Mouse (Mus musculus) kidney, postnatal 10 days (tissue): ENCODE results near the gene Spink4.
A peak's percentile ranks its signal among the peaks of the same experiment; 100 is the strongest.
"Not testable (repeated sequence)": the region's sequence is repeated elsewhere in the genome, so short reads cannot be mapped to it uniquely, and the experiment has no call there.

Experiments used
- DNase-seq: peaks from one replicate; pipeline ENCODE4 v3.0.0; 2021; ENCODE audit warnings: mixed read lengths

Gene Spink4

DNA sequence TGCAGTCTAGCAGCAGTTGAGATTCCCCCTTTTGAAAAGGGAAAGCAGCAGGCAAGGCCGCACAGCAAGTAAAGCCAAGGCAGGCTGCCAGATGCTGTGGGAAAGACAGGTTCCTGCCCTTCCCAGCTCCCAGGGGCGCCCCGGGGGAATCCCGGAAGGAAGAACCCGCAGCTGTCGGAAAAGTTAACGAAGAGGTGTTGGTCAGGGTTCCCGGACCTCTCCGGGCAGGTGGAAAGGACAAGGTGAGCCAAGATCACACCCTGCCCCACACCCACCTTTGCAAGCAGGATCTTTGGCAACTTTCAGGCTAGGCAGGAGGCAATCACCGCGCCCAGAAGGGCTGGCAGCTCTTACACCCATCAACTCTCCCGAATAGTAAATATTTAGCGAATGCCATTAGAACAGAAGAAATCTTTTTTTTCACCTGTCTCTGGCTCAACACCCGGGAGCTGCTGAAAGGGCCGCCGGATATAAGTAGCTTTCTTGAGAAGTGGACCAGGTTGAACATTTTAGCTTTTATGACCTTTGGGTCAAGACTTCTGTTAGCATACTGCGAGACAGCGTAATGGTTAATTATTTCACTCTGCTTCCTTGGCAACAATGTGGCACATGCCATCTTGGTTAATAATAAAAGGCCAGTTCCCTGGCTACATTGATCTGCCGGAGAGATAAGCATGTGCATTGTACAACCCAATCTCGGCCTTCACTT lies 11.4 kb upstream of the Spink4 start:
- peak; percentile 77 for DNase-seq

DNA sequence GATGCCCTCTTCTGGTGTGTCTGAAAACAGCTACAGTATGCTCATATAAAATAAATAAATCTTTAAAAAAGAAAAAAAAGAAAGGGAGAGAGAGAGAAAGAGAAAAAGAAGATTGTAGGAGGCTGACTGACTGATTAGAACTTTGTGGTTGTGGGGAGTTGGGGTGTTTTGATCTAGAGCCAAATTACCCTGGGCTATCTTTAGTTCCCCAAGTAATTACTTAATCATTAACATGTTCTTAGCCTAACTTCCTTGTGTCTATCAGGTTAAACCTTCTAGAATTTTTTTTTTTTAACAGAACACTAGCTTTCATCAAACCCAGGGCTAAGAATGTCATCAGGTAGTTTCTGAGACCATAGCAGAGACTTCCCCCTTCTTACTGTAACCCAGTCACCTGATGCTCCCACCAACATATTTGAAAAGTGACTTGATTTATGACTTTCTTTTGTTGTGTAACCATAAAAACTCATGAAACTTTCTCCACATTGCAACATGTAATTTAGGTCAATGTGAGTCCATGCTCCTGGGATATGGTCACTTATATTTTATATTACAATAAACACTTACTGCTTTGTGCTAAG lies 5.5 kb upstream of the Spink4 start:
- DNase-seq, result no peak

DNA sequence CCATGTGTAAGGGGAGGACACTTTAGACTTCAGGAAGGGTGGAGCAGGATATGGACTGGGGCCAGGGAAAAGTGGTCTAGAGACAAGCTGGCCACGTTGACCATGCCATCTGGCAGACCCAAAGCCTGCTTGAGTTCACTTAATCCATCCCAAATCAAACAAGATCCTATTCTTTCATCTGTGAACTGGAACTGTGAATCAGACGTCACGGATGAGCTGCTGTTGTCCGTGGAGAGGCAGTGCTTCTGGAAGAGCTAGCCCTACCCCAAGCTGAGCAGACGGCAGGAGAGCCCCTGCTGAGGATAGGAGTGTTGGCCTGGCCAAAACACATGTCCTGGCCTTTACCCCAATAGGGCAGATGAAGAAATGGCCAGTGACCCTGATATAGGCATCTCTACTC lies 3.9 kb upstream of the Spink4 start:
- no peak for DNase-seq

DNA sequence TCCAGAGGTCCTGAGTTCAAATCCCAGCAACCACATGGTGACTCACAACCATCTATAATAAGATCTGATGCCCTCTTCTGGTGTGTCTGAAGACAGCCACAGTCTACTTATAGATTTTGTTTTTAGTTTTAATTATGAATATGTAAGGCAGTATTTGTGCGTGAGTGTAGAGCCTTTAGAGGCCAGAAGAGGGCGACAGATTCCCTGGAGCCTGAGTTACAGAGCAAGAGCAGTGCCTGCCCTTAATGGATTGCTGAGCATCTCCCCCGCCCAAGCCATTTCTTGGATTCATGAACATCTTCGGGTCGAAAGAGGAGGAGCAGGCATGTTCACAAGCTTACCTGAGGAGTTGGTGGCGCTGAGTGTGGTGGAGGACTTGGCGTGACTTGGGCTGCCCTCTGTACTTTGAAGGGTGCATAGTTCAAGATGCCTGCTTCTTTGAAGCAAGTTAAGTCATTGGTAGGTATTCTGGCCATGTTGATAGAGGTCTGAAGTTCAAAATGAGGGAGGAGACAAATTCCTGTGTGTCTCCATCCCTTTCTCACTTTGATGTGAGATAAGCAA lies 3.2 kb upstream of the Spink4 start:
- DNase-seq, result no peak

DNA sequence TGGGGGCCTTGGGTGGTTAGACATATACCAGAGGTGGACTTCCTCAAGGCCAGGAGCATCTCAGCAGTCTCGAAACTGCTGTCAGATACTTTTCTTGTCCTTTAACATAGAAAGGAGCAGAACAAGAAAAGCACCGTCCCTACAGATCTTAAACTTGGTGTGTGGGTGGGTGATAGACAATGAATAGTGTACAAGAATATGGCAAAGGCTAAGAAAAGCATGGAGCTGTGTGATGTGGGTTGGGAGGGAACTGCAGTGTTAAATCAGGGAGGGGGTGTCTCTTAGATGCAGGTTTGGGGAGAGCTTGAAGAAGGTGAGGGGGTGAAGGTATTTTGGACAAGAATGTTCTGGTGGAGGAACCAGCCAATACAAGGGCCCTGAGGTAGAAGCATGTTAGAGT lies 724 bp downstream of the Spink4 start:
- no peak for DNase-seq

- no peak for DNase-seq
These were observed 1.4 kb downstream of the Spink4 start for GRCm38 (mm10) chr4:40921288-40921687.

DNA sequence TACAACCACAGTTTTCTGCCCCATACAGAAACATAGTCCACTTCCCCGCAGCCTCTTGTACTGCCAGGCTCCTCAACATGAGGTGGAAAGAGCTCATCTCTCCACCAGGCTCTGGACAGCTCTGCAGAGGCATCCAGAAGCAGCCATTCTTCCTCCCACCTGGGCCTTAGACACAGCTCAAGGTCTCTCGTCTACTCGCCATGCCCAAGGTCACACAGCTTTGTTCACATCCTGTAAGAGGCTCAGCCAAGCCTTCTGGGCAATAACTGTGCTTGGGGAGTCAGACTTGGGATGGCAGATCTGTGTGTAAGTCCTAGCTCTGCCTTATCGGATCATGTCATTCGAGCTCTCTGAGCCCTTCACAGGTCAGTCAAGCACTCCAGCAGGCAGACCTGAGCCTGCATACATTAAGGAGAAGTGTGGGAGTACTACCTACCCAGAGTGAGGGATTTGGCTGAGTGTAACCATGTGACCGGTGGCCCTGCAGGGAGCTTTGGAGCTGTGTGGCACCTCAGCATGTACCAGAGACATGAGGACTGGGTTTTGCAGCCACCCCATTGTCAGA lies 3.3 kb downstream of the Spink4 start:
- peak; percentile 23 for DNase-seq

DNA sequence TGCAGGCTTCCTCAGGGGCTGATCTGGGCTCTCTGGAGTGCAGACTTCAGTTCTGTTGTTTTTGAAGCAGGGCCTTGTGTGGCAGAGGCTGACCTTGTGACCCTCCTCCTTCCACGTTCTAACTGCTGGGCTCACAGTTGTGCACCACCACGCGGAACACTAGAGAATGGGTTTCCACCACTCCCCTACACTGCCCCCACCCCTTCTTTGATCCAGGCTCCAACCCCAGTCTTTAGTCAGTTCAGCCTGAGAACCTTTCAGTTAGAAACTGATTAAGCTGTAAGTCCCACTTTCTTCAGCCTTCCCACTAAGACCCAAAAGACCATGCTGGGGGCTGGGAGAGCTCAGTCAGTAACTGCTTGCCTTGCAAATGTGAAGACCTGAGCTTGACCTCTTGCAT lies 5.7 kb downstream of the Spink4 start:
- no peak for DNase-seq

DNA sequence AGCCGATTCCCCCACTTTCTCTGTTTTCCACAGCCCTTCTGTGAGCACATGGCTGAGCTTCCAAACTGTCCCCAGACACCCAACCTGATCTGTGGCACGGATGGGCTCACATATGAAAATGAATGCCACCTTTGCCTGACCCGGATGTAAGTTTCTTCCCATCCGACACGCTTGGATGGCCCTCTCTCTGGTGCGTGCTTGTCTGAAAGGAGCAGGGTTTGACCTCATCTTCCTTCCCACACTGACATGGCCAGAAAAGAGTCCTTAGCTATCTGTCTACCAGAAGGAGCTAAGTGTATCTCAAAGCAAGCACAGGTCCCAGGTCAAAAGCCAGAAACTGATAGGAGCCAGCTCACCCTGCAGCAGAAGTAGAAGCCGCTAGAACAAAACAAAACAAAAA lies 9.2 kb downstream of the Spink4 start:
- DNase-seq, result no peak

DNA sequence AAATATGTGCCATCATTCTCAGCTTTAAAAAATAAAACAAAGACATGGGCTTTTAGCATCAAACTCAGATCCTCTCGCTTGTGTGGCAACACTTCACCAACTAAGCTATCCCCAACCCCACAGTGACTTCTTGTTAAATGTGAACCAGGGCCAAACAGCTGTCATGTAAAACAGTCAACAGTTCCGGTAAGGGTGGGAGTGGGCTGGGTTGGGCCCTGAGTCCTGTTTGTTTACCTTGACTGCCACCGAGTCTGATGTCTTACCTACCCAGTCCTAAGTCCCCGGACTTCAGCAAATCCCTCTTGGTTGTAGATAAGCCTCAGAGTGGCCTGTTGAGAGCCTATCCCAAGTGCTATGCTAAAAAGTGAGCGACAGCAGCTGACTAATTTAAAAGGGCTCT lies 13.8 kb downstream of the Spink4 start:
- no peak for DNase-seq

DNA sequence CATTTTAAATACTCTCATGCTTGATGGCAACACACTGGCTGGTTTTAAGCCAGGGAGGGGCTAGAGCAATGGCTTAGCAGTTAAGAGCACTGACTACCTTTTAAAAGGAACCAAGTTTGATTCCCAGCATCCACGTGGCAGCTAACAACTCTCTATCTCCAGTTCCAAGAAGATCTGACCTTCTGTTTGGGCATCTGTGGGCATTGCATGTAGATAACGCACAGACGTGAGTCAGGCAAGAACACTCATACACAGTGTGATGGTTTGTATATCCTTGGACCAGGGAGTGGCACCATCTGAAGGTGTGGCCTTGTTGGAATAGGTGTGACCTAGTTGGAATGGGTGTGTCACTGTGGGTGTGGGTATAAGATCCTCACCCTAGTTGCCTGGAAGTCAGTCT lies 14.5 kb downstream of the Spink4 start:
- not testable (repeated sequence) for DNase-seq

DNA sequence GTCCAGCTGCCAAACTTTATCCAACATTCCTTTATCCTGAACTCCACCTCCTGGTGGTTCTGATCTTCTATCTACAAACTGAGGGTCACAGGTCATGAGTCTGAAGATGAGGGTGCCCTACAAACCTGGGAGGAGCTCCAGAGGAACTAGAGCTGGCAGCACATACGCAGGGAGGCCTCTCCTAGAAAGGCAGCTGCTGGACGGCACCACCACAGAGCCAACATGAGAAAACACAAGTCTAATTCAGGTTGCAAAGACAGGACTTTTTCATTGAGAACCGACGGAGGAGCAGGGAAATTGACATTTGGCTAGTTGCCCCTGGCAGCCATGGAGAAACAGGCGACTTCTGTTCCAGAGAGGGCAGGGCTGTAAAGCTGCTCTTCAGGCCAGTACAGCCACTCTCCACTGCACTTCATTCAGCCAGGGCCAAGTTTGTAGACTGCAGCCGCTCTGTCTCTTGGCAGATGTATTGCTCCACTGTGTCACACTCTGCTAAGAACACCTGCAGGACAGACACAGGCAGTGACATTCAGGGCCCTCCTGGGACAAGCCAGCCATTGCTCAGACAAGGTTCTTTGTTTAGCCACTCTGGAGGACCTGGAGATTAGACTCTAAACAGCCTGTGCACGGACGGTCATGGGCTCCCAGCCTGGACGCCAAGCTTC lies 16.5 kb downstream of the Spink4 start:
- DNase-seq, result peak; percentile 70

DNA sequence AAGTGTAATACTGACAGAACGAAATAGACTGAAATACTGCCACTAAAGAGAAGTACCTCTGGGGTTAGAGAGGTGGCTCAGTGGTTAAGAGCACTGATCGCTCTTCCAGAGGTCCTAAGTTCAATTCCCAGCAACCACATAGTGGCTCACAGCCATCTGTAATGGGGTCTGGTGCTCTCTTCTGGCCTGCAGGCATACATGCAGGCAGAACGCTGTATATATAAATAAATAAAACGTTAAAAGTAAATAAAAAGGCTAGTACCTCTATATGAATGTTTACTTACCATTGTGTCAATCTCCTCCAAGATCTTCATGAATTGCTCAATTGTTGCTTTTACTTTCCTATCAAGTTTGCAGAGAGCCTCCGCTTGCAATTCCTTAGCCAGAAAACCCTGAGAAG lies 18.9 kb downstream of the Spink4 start:
- no peak for DNase-seq

DNA sequence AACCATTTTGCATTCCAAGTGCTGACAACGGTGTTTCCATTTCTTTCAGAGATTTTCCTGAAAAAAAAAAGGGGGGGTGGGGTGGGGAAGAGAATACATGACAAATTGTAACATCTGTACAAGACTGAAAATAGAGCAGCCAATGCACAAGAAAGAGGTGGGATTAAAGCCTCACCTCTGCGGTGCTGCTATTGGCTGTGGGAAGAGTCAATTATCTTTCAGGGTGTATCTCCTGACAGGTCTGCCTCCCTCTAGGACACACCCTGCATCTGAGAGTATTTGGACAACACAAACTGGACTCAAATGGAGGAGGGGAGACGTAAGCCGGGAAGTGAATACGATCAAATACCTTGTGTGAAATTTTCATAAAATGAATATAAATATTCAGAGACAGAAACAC lies 23.8 kb downstream of the Spink4 start:
- DNase-seq, result no peak

DNA sequence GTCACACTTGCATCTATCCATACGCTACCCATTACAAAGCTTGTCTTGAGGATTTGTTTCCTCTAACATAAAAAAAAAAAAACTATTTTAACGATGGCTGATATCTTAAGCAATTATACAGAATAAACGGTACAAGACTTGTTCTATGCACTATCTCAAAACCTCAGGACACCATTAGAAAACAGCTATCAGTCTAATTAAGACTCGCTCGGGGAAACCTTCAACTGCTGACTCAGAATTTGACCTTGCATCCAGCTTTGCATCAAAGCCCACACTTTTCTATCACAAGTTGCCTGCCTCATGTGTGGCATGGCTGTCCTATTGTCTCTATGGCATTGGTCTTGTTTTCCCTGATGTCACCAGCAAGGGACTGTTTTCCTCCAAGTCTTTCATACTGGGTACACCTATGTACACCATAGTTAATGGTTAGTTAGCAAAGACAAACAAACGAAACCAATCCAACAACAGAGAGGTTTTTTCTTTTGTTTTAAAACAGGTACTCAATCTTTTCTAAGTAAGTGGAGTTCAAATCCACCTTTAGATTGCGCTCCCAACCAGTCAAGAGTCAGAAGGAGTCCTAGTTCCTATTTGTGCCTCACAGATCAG lies 26.8 kb downstream of the Spink4 start:
- no peak for DNase-seq

- DNase-seq, result no peak
These were observed 27.8 kb downstream of the Spink4 start for GRCm38 (mm10) chr4:40947565-40948159.

GRCm38 (mm10) chr4:40948160-40948708 lies 28.4 kb downstream of the Spink4 start, which contains the start of the genes Bag1 and Chmp5:
TSS of gene Bag1 (minus strand) at chr4:40948294.
TSS of gene Chmp5 (plus strand) at chr4:40948407.
- DNase-seq, result peak; percentile 99

GRCm38 (mm10) chr4:40953521-40953920 lies 33.7 kb downstream of the Spink4 start:
- DNase-seq, result peak; percentile 50

DNA sequence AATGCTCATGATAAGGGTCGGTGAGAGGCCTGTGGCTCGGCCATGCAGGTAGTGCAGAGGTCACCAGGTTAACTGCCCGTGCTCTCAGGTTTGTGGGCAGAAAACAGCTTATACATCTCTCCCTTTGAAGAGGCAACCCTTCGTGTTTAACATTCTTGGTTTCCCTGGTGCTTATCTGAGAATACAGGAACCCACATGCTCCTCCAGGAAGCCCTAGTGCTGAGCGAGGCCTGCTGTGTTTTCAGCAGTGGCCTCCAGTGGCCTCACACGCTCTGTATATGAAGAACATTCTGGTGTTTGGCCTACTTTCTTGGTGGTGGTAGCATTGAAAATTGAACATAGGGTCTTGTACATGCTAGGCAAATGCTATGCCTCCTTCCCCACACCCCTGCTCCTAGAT lies 36.1 kb downstream of the Spink4 start:
- DNase-seq, result no peak

DNA sequence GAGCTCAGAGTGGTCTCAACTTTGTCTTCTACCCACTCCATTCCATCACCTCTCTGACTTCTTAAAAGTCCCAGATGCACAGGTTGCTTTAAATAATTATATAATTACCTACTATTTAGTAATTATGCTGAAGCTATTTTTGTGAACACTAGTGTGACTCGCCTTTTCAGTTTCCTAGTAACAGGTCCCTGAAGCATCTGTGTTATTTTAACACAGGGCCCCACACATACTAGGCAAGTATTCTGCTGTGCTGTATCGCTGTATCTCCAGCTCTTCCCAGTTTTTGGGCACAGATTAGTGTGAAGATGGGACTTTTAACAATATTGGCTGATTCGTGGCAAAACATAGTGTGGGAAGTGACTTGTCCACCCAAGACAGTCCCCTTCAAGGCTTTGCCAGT lies 43.7 kb downstream of the Spink4 start:
- no peak for DNase-seq

GRCm38 (mm10) chr4:40969161-40969560 lies 49.3 kb downstream of the Spink4 start:
- DNase-seq, result no peak
